Mouse (Mus musculus) right cerebral cortex, postnatal 36 days (tissue): ENCODE measurements around the gene Amz1.
A peak's percentile ranks its signal among the peaks of the same experiment; 100 is the strongest.

Experiments used
- DNase-seq, 2 experiments: peaks; one replicate each; pipeline ENCODE4 v3.0.0; 2022; ENCODE audit warnings: low spot score in 2 of 2, mixed read lengths in 1 of 2

Gene Amz1

GRCm38 (mm10) chr5:140767704-140768141 lies 43.8 kb downstream of the Amz1 start:
- DNase-seq: peak; percentile 42 to 60

GRCm38 (mm10) chr5:140768333-140768732 lies 44.4 kb downstream of the Amz1 start:
- DNase-seq: peak; percentile 45 to 59

- no peak for DNase-seq
These were observed 47.7 kb downstream of the Amz1 start for GRCm38 (mm10) chr5:140771612-140772011.

- DNase-seq: no peak
These were observed 48.2 kb downstream of the Amz1 start for GRCm38 (mm10) chr5:140772158-140772557.

GRCm38 (mm10) chr5:140775111-140775510 lies 51.2 kb downstream of the Amz1 start:
- DNase-seq: no peak

GRCm38 (mm10) chr5:140776968-140777367 lies 53.0 kb downstream of the Amz1 start:
- DNase-seq: no peak

- DNase-seq: no peak
These were observed 57.2 kb downstream of the Amz1 start for GRCm38 (mm10) chr5:140781122-140781521.

- no peak for DNase-seq
These were observed 58.1 kb downstream of the Amz1 start for GRCm38 (mm10) chr5:140781886-140782572.

GRCm38 (mm10) chr5:140783577-140783976 lies 59.6 kb downstream of the Amz1 start:
- no peak for DNase-seq

- DNase-seq: no peak
These were observed 60.4 kb downstream of the Amz1 start for GRCm38 (mm10) chr5:140784288-140784687.

- DNase-seq: no peak
These were observed 61.4 kb downstream of the Amz1 start for GRCm38 (mm10) chr5:140785240-140785872.

- DNase-seq: no peak
These were observed 65.6 kb downstream of the Amz1 start for GRCm38 (mm10) chr5:140789561-140789960.

GRCm38 (mm10) chr5:140790392-140790791 lies 66.5 kb downstream of the Amz1 start:
- DNase-seq: no peak

- DNase-seq: peak; percentile 40 to 42
These were observed 67.3 kb downstream of the Amz1 start for GRCm38 (mm10) chr5:140790937-140791877.

- no peak for DNase-seq
These were observed 68.3 kb downstream of the Amz1 start for GRCm38 (mm10) chr5:140792233-140792632.

- no peak for DNase-seq
These were observed 70.8 kb downstream of the Amz1 start for GRCm38 (mm10) chr5:140794753-140795152.

- no peak for DNase-seq
These were observed 71.2 kb downstream of the Amz1 start for GRCm38 (mm10) chr5:140795176-140795575.

- no peak for DNase-seq
These were observed 72.1 kb downstream of the Amz1 start for GRCm38 (mm10) chr5:140796051-140796450.

- DNase-seq: no peak
These were observed 74.2 kb downstream of the Amz1 start for GRCm38 (mm10) chr5:140798158-140798557.

GRCm38 (mm10) chr5:140798775-140799174 lies 74.8 kb downstream of the Amz1 start:
- DNase-seq: no peak

- DNase-seq: no peak
These were observed 75.3 kb downstream of the Amz1 start for GRCm38 (mm10) chr5:140799190-140799589.

GRCm38 (mm10) chr5:140800288-140800923 lies 76.5 kb downstream of the Amz1 start:
- no peak for DNase-seq
